Mouse (Mus musculus): ENCODE results near the gene Rps28. TPM values are rescaled to one million over a fixed set of nuclear protein-coding genes. Genes with fewer than 3 reads are reported as not detected.
A peak's percentile ranks its signal among the peaks of the same experiment; 100 is the strongest.

Gene Rps28
- total RNA-seq, 2 experiments from 2014 or later = 728 to 834 TPM

GRCm38 (mm10) chr17:33812990-33813389 is 11.4 kb downstream of the Rps28 start:
- DNase-seq (ENCODE audit: extremely low spot score in 1 of 2, low spot score in 1 of 2) = no peak

GRCm38 (mm10) chr17:33812475-33812874 is 11.9 kb downstream of the Rps28 start:
- no peak for DNase-seq (ENCODE audit: extremely low spot score in 1 of 2, low spot score in 1 of 2)

- no peak for DNase-seq (ENCODE audit: extremely low spot score in 1 of 2, low spot score in 1 of 2)
These were observed 13.2 kb downstream of the Rps28 start for GRCm38 (mm10) chr17:33811142-33811516.

- DNase-seq (ENCODE audit: extremely low spot score in 1 of 2, low spot score in 1 of 2) = peak; percentile 93 to 95
These were observed 13.8 kb downstream of the Rps28 start, which contains the start of gene Kank3 for GRCm38 (mm10) chr17:33810334-33811141. TSS of gene Kank3 (plus strand) at chr17:33810519.

- DNase-seq (ENCODE audit: extremely low spot score in 1 of 2, low spot score in 1 of 2) = no peak
These were observed 16.2 kb downstream of the Rps28 start for GRCm38 (mm10) chr17:33808192-33808591.

DNA sequence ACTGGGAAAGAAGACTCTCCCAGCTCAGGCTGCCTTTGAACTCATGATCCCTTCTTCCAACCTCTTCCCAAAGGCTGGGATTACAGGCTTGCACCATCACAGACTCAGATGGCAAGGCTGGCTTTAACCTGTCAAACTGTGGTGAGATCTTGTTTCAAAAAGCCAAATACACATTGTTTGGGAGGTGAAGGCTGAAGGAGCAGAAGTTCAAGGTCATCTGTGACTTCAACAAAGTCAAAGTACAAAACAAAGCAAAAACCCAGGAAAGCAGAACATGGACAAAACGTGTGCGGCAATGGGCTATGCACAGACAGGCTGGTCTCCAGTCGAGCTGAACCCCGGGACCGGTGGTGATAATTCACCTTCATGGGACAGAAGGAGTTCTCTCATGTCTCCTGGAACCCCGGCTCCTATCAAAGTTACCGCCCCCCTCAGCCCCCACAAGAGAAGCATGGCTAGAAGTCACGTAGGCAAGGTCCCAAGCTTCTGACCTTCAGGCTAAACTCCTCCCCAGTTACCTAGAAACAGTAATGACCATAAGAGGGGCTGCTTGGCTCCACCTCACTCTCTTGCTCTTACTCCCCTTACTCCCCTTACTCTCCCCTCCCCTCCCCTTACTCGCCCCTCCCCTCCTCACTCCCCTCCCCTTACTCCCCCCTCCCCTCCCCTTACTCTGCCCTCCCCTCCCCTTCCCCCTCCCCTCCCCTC is 17.0 kb downstream of the Rps28 start:
- no peak for DNase-seq (ENCODE audit: extremely low spot score in 1 of 2, low spot score in 1 of 2)

GRCm38 (mm10) chr17:33804745-33805144 is 19.6 kb downstream of the Rps28 start:
- DNase-seq (ENCODE audit: extremely low spot score in 1 of 2, low spot score in 1 of 2) = no peak

DNA sequence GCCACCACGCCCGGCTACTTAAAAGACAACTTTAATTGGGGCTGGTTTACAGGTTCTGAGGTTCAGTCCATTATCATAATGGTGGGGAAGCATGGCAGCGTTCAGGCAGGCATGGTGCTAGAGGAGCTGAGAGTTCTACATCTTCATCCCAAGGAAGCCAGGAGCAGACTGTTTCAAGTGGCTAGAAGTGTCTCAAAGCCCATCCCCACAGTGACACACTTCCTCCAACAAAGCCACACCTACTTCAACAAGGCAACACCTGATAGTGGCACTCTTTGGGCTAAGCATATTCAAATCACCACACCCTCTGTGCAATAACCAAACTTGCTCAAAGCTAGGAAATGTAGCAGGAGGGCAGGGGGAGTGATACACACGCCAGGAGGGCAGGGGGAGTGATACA is 20.2 kb downstream of the Rps28 start:
- DNase-seq (ENCODE audit: extremely low spot score in 1 of 2, low spot score in 1 of 2) = no peak

GRCm38 (mm10) chr17:33802221-33802620 is 22.1 kb downstream of the Rps28 start:
- DNase-seq (ENCODE audit: extremely low spot score in 1 of 2, low spot score in 1 of 2) = no peak

GRCm38 (mm10) chr17:33799277-33799676 is 25.1 kb downstream of the Rps28 start:
- DNase-seq (ENCODE audit: extremely low spot score in 1 of 2, low spot score in 1 of 2) = no peak

- DNase-seq (ENCODE audit: extremely low spot score in 1 of 2, low spot score in 1 of 2) = no peak
These were observed 26.1 kb downstream of the Rps28 start for GRCm38 (mm10) chr17:33798306-33798705.

- no peak for DNase-seq (ENCODE audit: extremely low spot score in 1 of 2, low spot score in 1 of 2)
These were observed 35.6 kb downstream of the Rps28 start for GRCm38 (mm10) chr17:33788732-33789131.

- DNase-seq (ENCODE audit: extremely low spot score in 1 of 2, low spot score in 1 of 2) = no peak
These were observed 38.0 kb downstream of the Rps28 start for GRCm38 (mm10) chr17:33786375-33786774.

GRCm38 (mm10) chr17:33784939-33785338 is 39.4 kb downstream of the Rps28 start:
- no peak for DNase-seq (ENCODE audit: extremely low spot score in 1 of 2, low spot score in 1 of 2)

DNA sequence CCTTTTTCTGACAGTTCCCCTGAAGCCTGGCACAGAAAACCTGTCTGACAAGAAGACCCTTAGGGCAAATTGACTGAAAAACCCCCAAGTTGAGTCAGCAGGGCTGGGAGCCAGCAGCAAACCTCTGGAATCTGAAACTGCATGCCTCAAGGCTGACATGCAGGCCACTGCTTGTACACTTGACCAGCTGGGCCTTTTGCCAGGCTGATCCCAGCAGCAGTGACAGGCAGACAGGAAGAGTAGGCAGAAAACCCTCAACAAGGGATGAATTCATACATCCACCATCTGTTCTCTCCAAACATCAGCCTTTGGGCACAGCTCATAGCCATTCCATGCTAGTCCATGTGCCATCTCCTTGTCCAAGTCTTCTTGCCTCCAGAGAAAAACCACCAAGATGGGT is 41.0 kb downstream of the Rps28 start:
- DNase-seq (ENCODE audit: extremely low spot score in 1 of 2, low spot score in 1 of 2) = no peak

DNA sequence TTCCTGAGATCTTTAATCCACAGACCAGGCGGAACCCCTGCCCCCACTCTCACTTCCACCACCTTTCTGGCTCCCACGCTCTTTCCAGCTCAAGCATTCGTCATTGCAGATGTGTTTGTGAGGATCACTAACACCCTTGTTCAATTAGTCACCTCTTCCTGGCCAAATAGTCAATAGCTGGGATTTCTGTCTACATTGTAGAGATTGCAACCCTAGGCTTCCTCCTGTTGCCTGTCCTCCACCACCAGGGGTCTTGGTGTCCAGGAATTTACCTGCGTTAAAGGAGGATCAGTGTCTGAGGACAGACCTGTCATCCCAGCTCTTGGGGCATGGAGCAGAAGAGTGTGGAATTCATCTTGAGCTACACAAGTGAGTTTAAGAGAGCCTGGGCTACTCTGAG is 42.3 kb downstream of the Rps28 start:
- DNase-seq (ENCODE audit: extremely low spot score in 1 of 2, low spot score in 1 of 2) = no peak

DNA sequence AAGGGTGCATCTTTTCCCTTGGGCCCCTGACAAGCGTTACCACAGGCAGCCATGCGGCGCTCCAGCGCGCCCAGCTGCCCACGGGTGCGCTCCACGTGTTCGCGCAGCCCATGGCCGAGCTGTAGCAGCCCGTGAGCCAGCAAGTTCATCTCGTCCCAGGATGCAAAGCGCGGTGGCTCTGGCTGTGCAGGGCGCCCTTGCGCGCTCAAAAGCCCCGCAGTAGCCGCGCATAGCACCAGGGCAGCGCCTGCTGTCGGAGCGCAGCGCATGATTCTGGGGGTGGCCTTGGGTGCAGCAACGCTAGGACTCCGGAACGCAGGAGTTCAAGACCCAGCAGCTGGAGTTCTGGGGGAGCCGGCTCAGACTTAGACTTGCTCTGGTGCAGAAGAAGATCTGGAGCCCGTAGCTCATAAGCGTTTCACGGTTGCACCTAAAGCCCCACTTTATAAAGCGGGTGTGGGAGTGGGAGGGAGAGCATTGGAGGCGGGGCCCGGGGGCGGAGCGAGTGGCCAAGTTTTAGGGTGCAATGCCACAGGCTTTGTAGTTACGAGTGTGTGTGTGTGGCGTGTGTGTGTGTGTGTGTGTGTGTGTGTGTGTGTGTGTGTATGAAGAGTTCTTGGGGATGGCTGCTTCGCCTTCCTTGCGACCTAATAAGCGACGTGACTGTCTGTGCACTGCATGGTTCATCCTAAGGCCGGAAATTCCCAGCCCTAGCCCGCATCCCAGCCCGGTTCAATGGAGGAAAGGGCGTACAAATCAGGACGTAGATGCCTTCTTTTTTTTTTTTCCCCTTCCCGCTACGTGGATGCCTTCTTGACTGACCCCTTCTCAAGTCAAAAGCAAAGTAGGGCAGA is 43.0 kb downstream of the Rps28 start, which contains the start of gene Angptl4:
Gene Angptl4, minus strand, starts transcription at position 707 of the 854 bp plus-strand sequence.
- peak; percentile 33 to 34 for DNase-seq (ENCODE audit: extremely low spot score in 1 of 2, low spot score in 1 of 2)

- no peak for DNase-seq (ENCODE audit: extremely low spot score in 1 of 2, low spot score in 1 of 2)
These were observed 43.9 kb downstream of the Rps28 start for GRCm38 (mm10) chr17:33780431-33780830.

DNA sequence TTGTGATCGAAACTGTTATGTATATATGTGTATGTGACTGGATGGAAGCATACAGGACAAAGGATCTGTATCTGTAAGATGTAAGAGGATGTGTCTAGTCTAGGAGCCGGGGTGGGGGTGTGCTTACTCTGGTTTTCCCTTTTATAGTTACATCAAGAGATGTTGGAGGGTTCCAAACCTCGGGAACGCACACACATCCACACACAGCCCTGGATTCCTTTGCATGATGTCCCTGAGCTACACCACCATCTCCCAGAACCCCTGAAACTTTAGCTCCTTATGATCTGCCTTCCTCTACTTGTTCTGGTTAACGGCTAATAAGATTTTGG is 44.4 kb downstream of the Rps28 start:
- no peak for DNase-seq (ENCODE audit: extremely low spot score in 1 of 2, low spot score in 1 of 2)

GRCm38 (mm10) chr17:33779271-33779966 is 44.9 kb downstream of the Rps28 start:
- peak; percentile 66 to 84 for DNase-seq (ENCODE audit: extremely low spot score in 1 of 2, low spot score in 1 of 2)

Data from layer of hippocampus, postnatal 25 days (tissue).